Mouse (Mus musculus) liver, adult 2 months (tissue): Measurements from ENCODE around the gene Crip1. TPM values are rescaled to one million over a fixed set of nuclear protein-coding genes. Genes with fewer than 3 reads are reported as not detected.

ENCODE experiments used
- DNase-seq: peaks from one replicate; pipeline ENCODE4 v3.0.0-alpha.2; 2011; ENCODE audit warnings: low read depth, low spot score; ENCODE audit errors: extremely low read depth
- H3K27ac ChIP-seq: fragments of 200-500 bp; replicated peaks from 2 replicates; pipeline ENCODE4 v1.5.1; 2012; ENCODE audit warnings: low read depth, mild to moderate bottlenecking, control low read depth, inconsistent platforms, low read length; ENCODE audit not compliant: insufficient read depth
- H3K27me3 ChIP-seq: fragments of 200-500 bp; 2 replicates; pipeline ENCODE4 v1.6.1; 2012; ENCODE audit warnings: mild to moderate bottlenecking, moderate library complexity, low read length, inconsistent platforms; ENCODE audit not compliant: control insufficient read depth, insufficient read depth
- H3K36me3 ChIP-seq: fragments of 200-500 bp; 2 replicates; pipeline ENCODE4 v1.6.1; 2012; ENCODE audit warnings: low read length, inconsistent platforms; ENCODE audit not compliant: control insufficient read depth, insufficient read depth
- H3K4me1 ChIP-seq: fragments of 200-500 bp; 2 replicates; pipeline ENCODE4 v1.6.1; 2011; ENCODE audit warnings: low read length; ENCODE audit not compliant: control insufficient read depth, insufficient read depth
- H3K4me3 ChIP-seq: fragments of 200-500 bp; 2 replicates; pipeline ENCODE4 v1.5.1; 2011; ENCODE audit warnings: low read depth, mild to moderate bottlenecking, control low read depth, low read length, moderate library complexity; ENCODE audit not compliant: insufficient read depth
- H3K79me2 ChIP-seq: fragments of 200-500 bp; 2 replicates; pipeline ENCODE4 v1.6.1; 2012; ENCODE audit warnings: inconsistent platforms, mild to moderate bottlenecking, low read length, moderate library complexity; ENCODE audit not compliant: control insufficient read depth, insufficient read depth
- H3K9ac ChIP-seq: fragments of 200-500 bp; 2 replicates; pipeline ENCODE4 v1.6.1; 2012; ENCODE audit warnings: low read depth, mild to moderate bottlenecking, control low read depth, inconsistent platforms, low read length
- CTCF ChIP-seq: fragments of 200-500 bp; IDR thresholded peaks from 2 replicates; pipeline ENCODE4 v1.5.1; 2011; ENCODE audit warnings: low read depth, low read length, control low read depth
- POLR2A ChIP-seq: fragments of 200-500 bp; IDR thresholded peaks from 2 replicates; pipeline ENCODE4 v1.6.1; 2011; ENCODE audit warnings: low read length, control low read depth; ENCODE audit not compliant: insufficient read depth; ENCODE audit errors: extremely low read depth
- WGBS: fragments of 180-500 bp; shearing (Covaris S2); methylation state at CpG from one replicate; pipeline ENCODE4 v1.1.7; 2018; 5-methylcytosine and 5-hydroxymethylcytosine counted together
- polyA plus RNA-seq: library from polyadenylated mRNA; depleted of rRNA; stranded (reverse); fragments of >200 nt; gene quantifications from 2 replicates; pipeline ENCODE4 v1.2.3, GENCODE M21; 2012
- total RNA-seq: library from RNA; depleted of rRNA; stranded (reverse); fragments of >200 nt; gene quantifications from 2 replicates; pipeline ENCODE4 v1.2.3, GENCODE M21; 2014

The Crip1 gene
- total and polyA plus RNA-seq, 2 experiments = 22.2 to 25.0 TPM

GRCm38 (mm10) chr12:113119516-113120410 is 26.4 kb upstream of the Crip1 start:
- WGBS = 85% methylated on average over 20 of the region's 20 CpGs
- DNase-seq = peak; percentile 47
- Histone ChIP-seq H3K9ac (no peak overlapping the region), H3K79me2 (no peaks in the 10 kb centered on the region), H3K4me1 (no peaks in the 10 kb centered on the region), H3K27me3 (no peaks in the 10 kb centered on the region), H3K27ac (no peak overlapping the region), H3K4me3 (no peak overlapping the region), H3K36me3 (peaks cover 8% of the 10 kb centered on the region; the same call in 1 of the 2 replicates)
- TF ChIP-seq POLR2A (no peak), CTCF (peak; percentile 77)

GRCm38 (mm10) chr12:113124726-113125125 is 21.4 kb upstream of the Crip1 start:
- Histone ChIP-seq H3K27ac (no peak overlapping the region), H3K79me2 (no peaks in the 10 kb centered on the region), H3K36me3 (peaks cover 14% of the 10 kb centered on the region; the same call in 1 of the 2 replicates), H3K27me3 (no peaks in the 10 kb centered on the region), H3K4me1 (no peaks in the 10 kb centered on the region), H3K9ac (no peak overlapping the region), H3K4me3 (no peak overlapping the region)
- TF ChIP-seq POLR2A = no peak
- TF ChIP-seq CTCF = no peak
- no peak for DNase-seq
- 82% methylated on average over 6 of the region's 6 CpGs for whole genome bisulfite sequencing

GRCm38 (mm10) chr12:113130732-113131131 is 15.4 kb upstream of the Crip1 start:
- Histone ChIP-seq H3K36me3 (peaks cover 8% of the 10 kb centered on the region; the same call in 1 of the 2 replicates), H3K4me3 (no peak overlapping the region), H3K27ac (no peak overlapping the region), H3K27me3 (no peaks in the 10 kb centered on the region), H3K79me2 (no peaks in the 10 kb centered on the region), H3K4me1 (no peaks in the 10 kb centered on the region), H3K9ac (no peak overlapping the region)
- WGBS = 95% methylated on average over 8 of the region's 8 CpGs
- DNase-seq = no peak
- no peak for TF ChIP-seq CTCF
- no peak for TF ChIP-seq POLR2A

GRCm38 (mm10) chr12:113131601-113132000 is 14.5 kb upstream of the Crip1 start:
- H3K27ac ChIP-seq = no peak overlapping the region
- no peak for TF ChIP-seq POLR2A
- TF ChIP-seq CTCF = no peak
- 98% methylated on average over 14 of the region's 14 CpGs for WGBS

GRCm38 (mm10) chr12:113132567-113132966 is 13.5 kb upstream of the Crip1 start:
- Histone ChIP-seq H3K4me1 (no peaks in the 10 kb centered on the region), H3K9ac (no peak overlapping the region), H3K4me3 (no peak overlapping the region), H3K27ac (no peak overlapping the region), H3K79me2 (no peaks in the 10 kb centered on the region), H3K36me3 (peaks cover 7% of the 10 kb centered on the region; the same call in 1 of the 2 replicates), H3K27me3 (no peaks in the 10 kb centered on the region)
- no peak for TF ChIP-seq POLR2A
- no peak for TF ChIP-seq CTCF
- WGBS = 34% methylated on average over 2 of the region's 2 CpGs
- DNase-seq = no peak

More at GRCm38 (mm10) chr12:113131601-113132000, 14.5 kb upstream of the Crip1 start:
- H3K4me1 ChIP-seq = no peaks in the 10 kb centered on the region
- no peak overlapping the region for H3K4me3 ChIP-seq
- no peaks in the 10 kb centered on the region for H3K79me2 ChIP-seq
- peaks cover 10% of the 10 kb centered on the region; the same call in 1 of the 2 replicates for H3K36me3 ChIP-seq
- H3K9ac ChIP-seq = no peak overlapping the region
- no peaks in the 10 kb centered on the region for H3K27me3 ChIP-seq
- no peak for DNase-seq

GRCm38 (mm10) chr12:113133260-113133659 is 12.9 kb upstream of the Crip1 start:
- no peak for DNase-seq
- H3K9ac ChIP-seq = no peak overlapping the region
- H3K27me3 ChIP-seq = no peaks in the 10 kb centered on the region
- peaks cover 7% of the 10 kb centered on the region; the same call in 1 of the 2 replicates for H3K36me3 ChIP-seq
- H3K4me1 ChIP-seq = no peaks in the 10 kb centered on the region
- no peak overlapping the region for H3K27ac ChIP-seq
- no peak for TF ChIP-seq POLR2A
- no peak for TF ChIP-seq CTCF
- 93% methylated on average over 9 of the region's 9 CpGs for WGBS
- H3K79me2 ChIP-seq = no peaks in the 10 kb centered on the region
- no peak overlapping the region for H3K4me3 ChIP-seq
